Mouse (Mus musculus): Measurements from ENCODE around the gene Dnah2. TPM values are rescaled to one million over a fixed set of nuclear protein-coding genes. Genes with fewer than 3 reads are reported as not detected.

The Dnah2 gene
- polyA plus RNA-seq, 1 experiment, result 1.4 TPM

- Histone ChIP-seq H3K4me1 (ENCODE audit: control insufficient read depth, insufficient read depth, low read length) (peaks cover 2% of the 10 kb centered on the region), H3K4me3 (replicated peaks; ENCODE audit: control insufficient read depth, low read depth, low read length) (no peak overlapping the region), H3K27ac (ENCODE audit: control insufficient read depth, insufficient read depth, low read depth, low read length, poor library complexity) (peak overlapping the region; percentile 78)
- TF ChIP-seq CTCF (IDR thresholded peaks at IDR 0.05; ENCODE audit: control insufficient read depth, insufficient read depth, low read length), result no peak
- TF ChIP-seq POLR2A (IDR thresholded peaks at IDR 0.05; ENCODE audit: borderline replicate concordance, control insufficient read depth, low read depth, low read length), result no peak
- 36% methylated on average over 15 of the region's 15 CpGs for WGBS
These were observed 32.7 kb downstream of the Dnah2 start for GRCm38 (mm10) chr11:69516151-69516640.

GRCm38 (mm10) chr11:69513840-69514239, 35.1 kb downstream of the Dnah2 start:
- TF ChIP-seq POLR2A (IDR thresholded peaks at IDR 0.05; ENCODE audit: borderline replicate concordance, control insufficient read depth, low read depth, low read length) (no peak), CTCF (IDR thresholded peaks at IDR 0.05; ENCODE audit: control insufficient read depth, insufficient read depth, low read length) (peak; percentile 67)
- WGBS, result 8% methylated on average over 6 of the region's 6 CpGs
- H3K4me3 ChIP-seq (replicated peaks; ENCODE audit: control insufficient read depth, low read depth, low read length), result no peak overlapping the region
- H3K4me1 ChIP-seq (ENCODE audit: control insufficient read depth, insufficient read depth, low read length), result no peaks in the 10 kb centered on the region; the same call in none of the 2 replicates
- H3K27ac ChIP-seq (ENCODE audit: control insufficient read depth, insufficient read depth, low read depth, low read length, poor library complexity), result no peak overlapping the region

- Histone ChIP-seq H3K27ac (ENCODE audit: control insufficient read depth, insufficient read depth, low read depth, low read length, poor library complexity) (no peak overlapping the region), H3K4me1 (ENCODE audit: control insufficient read depth, insufficient read depth, low read length) (no peaks in the 10 kb centered on the region; the same call in 1 of the 2 replicates), H3K4me3 (replicated peaks; ENCODE audit: control insufficient read depth, low read depth, low read length) (no peak overlapping the region)
- 50% methylated on average over 7 of the region's 7 CpGs for WGBS
- TF ChIP-seq POLR2A (IDR thresholded peaks at IDR 0.05; ENCODE audit: borderline replicate concordance, control insufficient read depth, low read depth, low read length), result no peak
- TF ChIP-seq CTCF (IDR thresholded peaks at IDR 0.05; ENCODE audit: control insufficient read depth, insufficient read depth, low read length), result no peak
These were observed 38.0 kb downstream of the Dnah2 start for GRCm38 (mm10) chr11:69510796-69511496.

- WGBS, result 55% methylated on average over 4 of the region's 4 CpGs
- Histone ChIP-seq H3K4me1 (ENCODE audit: control insufficient read depth, insufficient read depth, low read length) (no peaks in the 10 kb centered on the region), H3K27ac (ENCODE audit: control insufficient read depth, insufficient read depth, low read depth, low read length, poor library complexity) (no peak overlapping the region), H3K4me3 (replicated peaks; ENCODE audit: control insufficient read depth, low read depth, low read length) (no peak overlapping the region)
- TF ChIP-seq POLR2A (IDR thresholded peaks at IDR 0.05; ENCODE audit: borderline replicate concordance, control insufficient read depth, low read depth, low read length), result no peak
- no peak for TF ChIP-seq CTCF (IDR thresholded peaks at IDR 0.05; ENCODE audit: control insufficient read depth, insufficient read depth, low read length)
These were observed 45.0 kb downstream of the Dnah2 start for GRCm38 (mm10) chr11:69503863-69504280.

GRCm38 (mm10) chr11:69501555-69501954, 47.4 kb downstream of the Dnah2 start:
- H3K4me3 ChIP-seq (replicated peaks; ENCODE audit: control insufficient read depth, low read depth, low read length), result no peak overlapping the region
- no peaks in the 10 kb centered on the region for H3K4me1 ChIP-seq (ENCODE audit: control insufficient read depth, insufficient read depth, low read length)
- WGBS, result 75% methylated on average over 9 of the region's 9 CpGs
- TF ChIP-seq POLR2A (IDR thresholded peaks at IDR 0.05; ENCODE audit: borderline replicate concordance, control insufficient read depth, low read depth, low read length), result no peak
- no peak for TF ChIP-seq CTCF (IDR thresholded peaks at IDR 0.05; ENCODE audit: control insufficient read depth, insufficient read depth, low read length)
- no peak overlapping the region for H3K27ac ChIP-seq (ENCODE audit: control insufficient read depth, insufficient read depth, low read depth, low read length, poor library complexity)

- no peak overlapping the region for H3K27ac ChIP-seq (ENCODE audit: control insufficient read depth, insufficient read depth, low read depth, low read length, poor library complexity)
- H3K4me1 ChIP-seq (ENCODE audit: control insufficient read depth, insufficient read depth, low read length), result no peaks in the 10 kb centered on the region
- TF ChIP-seq POLR2A (IDR thresholded peaks at IDR 0.05; ENCODE audit: borderline replicate concordance, control insufficient read depth, low read depth, low read length), result no peak
- TF ChIP-seq CTCF (IDR thresholded peaks at IDR 0.05; ENCODE audit: control insufficient read depth, insufficient read depth, low read length), result no peak
- 87% methylated on average over 11 of the region's 11 CpGs for WGBS
- H3K4me3 ChIP-seq (replicated peaks; ENCODE audit: control insufficient read depth, low read depth, low read length), result no peak overlapping the region
These were observed 49.8 kb downstream of the Dnah2 start for GRCm38 (mm10) chr11:69499140-69499539.

GRCm38 (mm10) chr11:69491711-69492110, 57.2 kb downstream of the Dnah2 start:
- Histone ChIP-seq H3K27ac (ENCODE audit: control insufficient read depth, insufficient read depth, low read depth, low read length, poor library complexity) (no peak overlapping the region), H3K4me3 (replicated peaks; ENCODE audit: control insufficient read depth, low read depth, low read length) (no peak overlapping the region), H3K4me1 (ENCODE audit: control insufficient read depth, insufficient read depth, low read length) (peaks cover 1% of the 10 kb centered on the region; the same call in 1 of the 2 replicates)
- 15% methylated on average over 7 of the region's 7 CpGs for WGBS
- TF ChIP-seq CTCF (IDR thresholded peaks at IDR 0.05; ENCODE audit: control insufficient read depth, insufficient read depth, low read length), result no peak
- TF ChIP-seq POLR2A (IDR thresholded peaks at IDR 0.05; ENCODE audit: borderline replicate concordance, control insufficient read depth, low read depth, low read length), result no peak

GRCm38 (mm10) chr11:69490898-69491297, 58.0 kb downstream of the Dnah2 start:
- no peak overlapping the region for H3K4me3 ChIP-seq (replicated peaks; ENCODE audit: control insufficient read depth, low read depth, low read length)
- H3K27ac ChIP-seq (ENCODE audit: control insufficient read depth, insufficient read depth, low read depth, low read length, poor library complexity), result no peak overlapping the region
- TF ChIP-seq POLR2A (IDR thresholded peaks at IDR 0.05; ENCODE audit: borderline replicate concordance, control insufficient read depth, low read depth, low read length), result no peak
- peaks cover 1% of the 10 kb centered on the region; the same call in 1 of the 2 replicates for H3K4me1 ChIP-seq (ENCODE audit: control insufficient read depth, insufficient read depth, low read length)
- WGBS, result 78% methylated on average over 2 of the region's 2 CpGs
